Comparison of ENCODE assay signal across 14 mouse cellular contexts in the genomic region with DNA sequence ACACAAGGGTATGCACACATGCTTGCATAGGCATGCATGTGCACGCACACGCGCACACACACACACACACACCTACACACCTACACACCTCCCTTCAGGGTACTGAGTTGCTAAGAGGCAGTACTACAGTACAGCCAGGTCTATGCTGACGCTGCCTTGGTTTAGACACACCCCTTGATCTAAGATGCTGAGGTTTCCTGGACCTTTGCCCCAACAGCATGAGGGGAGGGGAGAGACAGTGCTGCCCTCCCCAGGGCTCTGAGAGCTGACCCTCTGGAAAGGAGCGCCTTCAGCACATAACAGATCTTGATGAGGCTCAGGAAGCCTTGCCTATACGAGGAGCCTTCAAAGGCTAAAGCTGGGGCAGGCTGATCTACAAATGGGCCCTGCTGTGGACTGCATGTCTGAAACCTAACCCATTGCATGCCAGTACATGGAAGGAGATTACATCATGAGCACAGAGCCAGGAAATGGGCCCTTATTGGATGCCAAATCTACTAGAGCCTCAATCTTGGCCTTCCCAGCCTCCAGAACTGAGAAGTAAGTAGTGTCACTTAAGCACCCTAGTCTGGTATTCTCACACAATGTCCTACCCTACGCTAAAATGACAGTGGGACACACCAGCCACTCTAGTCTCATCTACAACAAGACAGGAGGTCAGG. TPM values are rescaled to one million over a fixed set of nuclear protein-coding genes. Genes with fewer than 3 reads are reported as not detected.
DNase-seq lines count a peak whose midpoint lies in the region; ATAC-seq and TF ChIP-seq lines count a peak whose summit lies in the region.
"Had no signal": no experiment of that assay in that cellular context is flagged by ENCODE, and none has a peak within 500 bp of the region (broad histone marks: within the 10 kb centered on the region; RNA-seq: fewer than 3 reads in every experiment).

No protein-coding gene starts in this region.

- H3K4me3 ChIP-seq in kidney, embryonic 15.5 days (replicated peaks) = no peak overlapping the region
- H3K4me3 ChIP-seq in midbrain, embryonic 11.5 days (ENCODE audit: low read depth, low read length) = no peak overlapping the region
- H3K4me3 ChIP-seq in midbrain, embryonic 13.5 days (replicated peaks) = no peak overlapping the region
- H3K4me3 ChIP-seq in forebrain, embryonic 11.5 days (ENCODE audit: low read depth, low read length) = no peak overlapping the region
- no peak overlapping the region for H3K4me3 ChIP-seq in stomach, postnatal 0 days (ENCODE audit: low read depth, low read length)
- H3K4me3 ChIP-seq: erythroblast, embryonic 14.5 days; hindbrain, embryonic 15.5 days had no signal

- no peak overlapping the region for H3K27ac ChIP-seq in kidney, embryonic 15.5 days
- no peak overlapping the region for H3K27ac ChIP-seq in midbrain, embryonic 11.5 days (ENCODE audit: low read depth, low read length)
- no peak overlapping the region for H3K27ac ChIP-seq in midbrain, embryonic 13.5 days
- no peak overlapping the region for H3K27ac ChIP-seq in forebrain, embryonic 11.5 days (ENCODE audit: low read depth, low read length)
- H3K27ac ChIP-seq in stomach, postnatal 0 days (replicated peaks) = no peak overlapping the region
- H3K27ac ChIP-seq: hindbrain, embryonic 15.5 days had no signal

- no peak for TF ChIP-seq CTCF in stomach, postnatal 0 days (IDR thresholded peaks at IDR 0.05; ENCODE audit: low read depth)

- no peak overlapping the region for H3K9ac ChIP-seq in kidney, embryonic 15.5 days
- H3K9ac ChIP-seq in midbrain, embryonic 11.5 days (ENCODE audit: low read length) = no peak overlapping the region
- no peak overlapping the region for H3K9ac ChIP-seq in midbrain, embryonic 13.5 days (replicated peaks)
- no peak overlapping the region for H3K9ac ChIP-seq in forebrain, embryonic 11.5 days (ENCODE audit: low read length)
- no peak overlapping the region for H3K9ac ChIP-seq in stomach, postnatal 0 days (ENCODE audit: low read length)
- H3K9ac ChIP-seq: hindbrain, embryonic 15.5 days had no signal

- no peak overlapping the region for H3K4me2 ChIP-seq in kidney, embryonic 15.5 days
- H3K4me2 ChIP-seq in midbrain, embryonic 11.5 days = no peak overlapping the region
- H3K4me2 ChIP-seq in midbrain, embryonic 13.5 days (replicated peaks) = no peak overlapping the region
- H3K4me2 ChIP-seq in forebrain, embryonic 11.5 days (ENCODE audit: low read depth, low read length, severe bottlenecking) = no peak overlapping the region
- H3K4me2 ChIP-seq in stomach, postnatal 0 days (replicated peaks; ENCODE audit: low read depth) = no peak overlapping the region
- H3K4me2 ChIP-seq: hindbrain, embryonic 15.5 days had no signal

- ATAC-seq in kidney, embryonic 15.5 days (replicated peaks; ENCODE audit: low FRiP score) = no peak
- ATAC-seq in midbrain, embryonic 11.5 days (ENCODE audit: low FRiP score) = no peak
- ATAC-seq in midbrain, embryonic 13.5 days = no peak
- no peak for ATAC-seq in forebrain, embryonic 11.5 days (replicated peaks; ENCODE audit: low FRiP score)
- ATAC-seq in stomach, postnatal 0 days (ENCODE audit: low FRiP score, low TSS enrichment) = no peak
- ATAC-seq: forebrain, embryonic 16.5 days had no signal

- DNase-seq in kidney, adult 11 months = peak; percentile 72
- DNase-seq in midbrain, embryonic 11.5 days (ENCODE audit: low spot score, missing footprints) = peak; percentile 61
- DNase-seq in kidney, postnatal 25 days = peak; percentile 68 to 85
- DNase-seq in forebrain, embryonic 11.5 days (ENCODE audit: low spot score) = no peak
- DNase-seq in stomach, postnatal 0 days (ENCODE audit: low spot score) = no peak
- DNase-seq: cerebellum, adult 9-10 months; heart, postnatal 4 days; lung, adult 18-20 months; lung, postnatal 14 days had no signal

- 84% methylated on average over 7 of the region's 7 CpGs for WGBS in kidney, embryonic 15.5 days
- 89% methylated on average over 7 of the region's 7 CpGs for WGBS in midbrain, embryonic 11.5 days
- whole genome bisulfite sequencing in midbrain, embryonic 13.5 days = 87% methylated on average over 7 of the region's 7 CpGs
- WGBS in forebrain, embryonic 11.5 days = 87% methylated on average over 7 of the region's 7 CpGs
- 78% methylated on average over 7 of the region's 7 CpGs for WGBS in stomach, postnatal 0 days

- no peak for TF ChIP-seq EP300 in stomach, postnatal 0 days (optimal IDR thresholded peaks at IDR 0.05)

- H3K9me3 ChIP-seq in kidney, embryonic 15.5 days (replicated peaks) = no peaks in the 10 kb centered on the region
- H3K9me3 ChIP-seq in midbrain, embryonic 11.5 days (ENCODE audit: control insufficient read depth, low read length) = no peaks in the 10 kb centered on the region
- no peaks in the 10 kb centered on the region for H3K9me3 ChIP-seq in midbrain, embryonic 13.5 days
- H3K9me3 ChIP-seq in forebrain, embryonic 11.5 days (ENCODE audit: control insufficient read depth, low read length) = no peaks in the 10 kb centered on the region
- H3K9me3 ChIP-seq in stomach, postnatal 0 days (ENCODE audit: control insufficient read depth, low read length) = no peaks in the 10 kb centered on the region
- H3K9me3 ChIP-seq: hindbrain, embryonic 15.5 days had no signal

- H3K4me1 ChIP-seq in kidney, embryonic 15.5 days = 0 out of 2 replicates have a peak, but pooled peaks cover 3% of the 10 kb centered on the region
- H3K4me1 ChIP-seq in midbrain, embryonic 11.5 days (ENCODE audit: control insufficient read depth, insufficient read depth, low read length) = no peaks in the 10 kb centered on the region
- no peaks in the 10 kb centered on the region for H3K4me1 ChIP-seq in midbrain, embryonic 13.5 days (replicated peaks)
- no peaks in the 10 kb centered on the region for H3K4me1 ChIP-seq in forebrain, embryonic 11.5 days (replicated peaks; ENCODE audit: control insufficient read depth, insufficient read depth, low read length)
- H3K4me1 ChIP-seq in stomach, postnatal 0 days (replicated peaks; ENCODE audit: control insufficient read depth, insufficient read depth) = peaks cover 6% of the 10 kb centered on the region; the same call in 1 of the 2 replicates
- H3K4me1 ChIP-seq: hindbrain, embryonic 15.5 days had no signal

- H3K27me3 ChIP-seq in kidney, embryonic 15.5 days = no peaks in the 10 kb centered on the region
- H3K27me3 ChIP-seq in midbrain, embryonic 11.5 days (ENCODE audit: control insufficient read depth, insufficient read depth, low read length) = no peaks in the 10 kb centered on the region
- H3K27me3 ChIP-seq in midbrain, embryonic 13.5 days = no peaks in the 10 kb centered on the region
- no peaks in the 10 kb centered on the region for H3K27me3 ChIP-seq in forebrain, embryonic 11.5 days (ENCODE audit: control insufficient read depth, insufficient read depth, low read length)
- no peaks in the 10 kb centered on the region for H3K27me3 ChIP-seq in stomach, postnatal 0 days (ENCODE audit: control insufficient read depth, insufficient read depth, low read length)
- H3K27me3 ChIP-seq: hindbrain, embryonic 15.5 days had no signal

- no peaks in the 10 kb centered on the region for H3K36me3 ChIP-seq in kidney, embryonic 15.5 days
- H3K36me3 ChIP-seq in midbrain, embryonic 11.5 days (ENCODE audit: control insufficient read depth, insufficient read depth, low read length) = no peaks in the 10 kb centered on the region
- no peaks in the 10 kb centered on the region for H3K36me3 ChIP-seq in midbrain, embryonic 13.5 days
- no peaks in the 10 kb centered on the region for H3K36me3 ChIP-seq in forebrain, embryonic 11.5 days (ENCODE audit: control insufficient read depth, insufficient read depth, low read length)
- no peaks in the 10 kb centered on the region for H3K36me3 ChIP-seq in stomach, postnatal 0 days (ENCODE audit: control insufficient read depth, insufficient read depth, low read length)
- H3K36me3 ChIP-seq: hindbrain, embryonic 15.5 days had no signal

RNA-seq across cellular contexts. Expression of a gene that starts 18.0 kb away (rescaled TPM):
- polyA plus RNA-seq in kidney, embryonic 15.5 days (2015; fragmentation: Nextera tagmentation; extraction: Ambion mirVana) = 18.4 and 18.6 TPM in 2 replicates
- 0.93 and 1.8 TPM in 2 replicates for polyA plus RNA-seq in midbrain, embryonic 11.5 days (2014; fragmentation: Nextera tagmentation; extraction: Ambion mirVana)
- 2.2 and 2.6 TPM in 2 replicates for polyA plus RNA-seq in midbrain, embryonic 13.5 days (2015; fragmentation: Nextera tagmentation; extraction: Ambion mirVana)
- 1.4 and 1.5 TPM in 2 replicates for polyA plus RNA-seq in forebrain, embryonic 11.5 days (2014; fragmentation: Nextera tagmentation; extraction: Ambion mirVana)
- 25.6 and 29.8 TPM in 2 replicates for polyA plus RNA-seq in stomach, postnatal 0 days (2015; fragmentation: Nextera tagmentation; extraction: Ambion mirVana)

Comparison
In these comparisons a context has a peak if more than half of its experiments do, and no peak if none do; other contexts are left out.
1. DNase-seq: peak in kidney, adult 11 months (single experiment), midbrain, embryonic 11.5 days (single experiment) and kidney, postnatal 25 days (2 of 2); none in forebrain, embryonic 11.5 days (single experiment) and stomach, postnatal 0 days (single experiment).